Mouse (Mus musculus) neural tube, embryonic 11.5 days (tissue): Measurements from ENCODE around the gene Ndufaf2. TPM values are rescaled to one million over a fixed set of nuclear protein-coding genes. Genes with fewer than 3 reads are reported as not detected.

Source experiments
- ATAC-seq: fragments of 200-750 bp; cut with Nextera tagmentation; 2 replicates; pipeline ENCODE4 v1.8.0; 2017; ENCODE audit warnings: moderate number of reproducible peaks, mild to moderate bottlenecking, moderate TSS enrichment, moderate library complexity; ENCODE audit not compliant: insufficient read depth, low FRiP score, low TSS enrichment
- DNase-seq: peaks from one replicate; pipeline ENCODE4 v3.0.0-alpha.2; 2015; ENCODE audit warnings: low spot score
- H3K27ac ChIP-seq: fragments of 300-500 bp; sonication (generic); 2 replicates; pipeline ENCODE4 v1.5.1; 2014; ENCODE audit warnings: low read depth, mild to moderate bottlenecking, low read length
- H3K27me3 ChIP-seq: fragments of 300-500 bp; sonication (generic); 2 replicates; pipeline ENCODE4 v1.6.1; 2014; ENCODE audit warnings: mild to moderate bottlenecking, low read length, mixed read lengths; ENCODE audit not compliant: control insufficient read depth, insufficient read depth
- H3K36me3 ChIP-seq: fragments of 300-500 bp; sonication (generic); 2 replicates; pipeline ENCODE4 v1.6.1; 2014; ENCODE audit warnings: mild to moderate bottlenecking, low read length, moderate library complexity, mixed read lengths; ENCODE audit not compliant: control insufficient read depth, insufficient read depth
- H3K4me1 ChIP-seq: fragments of 300-500 bp; sonication (generic); 2 replicates; pipeline ENCODE4 v1.6.1; 2014; ENCODE audit warnings: low read length, mixed read lengths; ENCODE audit not compliant: control insufficient read depth, insufficient read depth
- H3K4me2 ChIP-seq: fragments of 300-500 bp; sonication (generic); 2 replicates; pipeline ENCODE4 v1.6.1; 2014; ENCODE audit warnings: low read depth, mild to moderate bottlenecking, moderate library complexity
- H3K4me3 ChIP-seq: fragments of 300-500 bp; sonication (generic); 2 replicates; pipeline ENCODE4 v1.5.1; 2014; ENCODE audit warnings: low read depth, low read length
- H3K9ac ChIP-seq: fragments of 300-500 bp; sonication (generic); 2 replicates; pipeline ENCODE4 v1.6.1; 2014; ENCODE audit warnings: mild to moderate bottlenecking, low read length
- H3K9me3 ChIP-seq: fragments of 300-500 bp; sonication (generic); 2 replicates; pipeline ENCODE4 v1.6.1; 2016; ENCODE audit warnings: low read length; ENCODE audit not compliant: control insufficient read depth
- WGBS: fragments of 180-500 bp; shearing (Covaris S2); extraction: QIAGEN DNeasy Blood & Tissue Kit; methylation state at CpG from one replicate; pipeline ENCODE4 v1.1.7; 2014; 5-methylcytosine and 5-hydroxymethylcytosine counted together
- polyA plus RNA-seq: library from polyadenylated mRNA; unstranded; fragments of >200 nt; fragmentation: Nextera tagmentation; extraction: Ambion mirVana; gene quantifications from 2 replicates; pipeline ENCODE4 v1.2.1, GENCODE M21; 2014

Gene Ndufaf2
- polyA plus RNA-seq, 1 experiment from 2014 or later, result 84.4 TPM

- H3K36me3 ChIP-seq, result no peaks in the 10 kb centered on the region
- no peak overlapping the region for H3K9ac ChIP-seq
- H3K4me1 ChIP-seq, result peaks cover 12% of the 10 kb centered on the region
- no peak overlapping the region for H3K4me3 ChIP-seq
- H3K4me2 ChIP-seq, result no peak overlapping the region
- 98% methylated on average over 3 of the region's 3 CpGs for WGBS
- H3K27ac ChIP-seq, result no peak overlapping the region
- H3K9me3 ChIP-seq, result no peaks in the 10 kb centered on the region
- DNase-seq (no peak), ATAC-seq (no peak)
- H3K27me3 ChIP-seq, result no peaks in the 10 kb centered on the region
Measured at GRCm38 (mm10) chr13:108046071-108046470, 112.4 kb downstream of the Ndufaf2 start.

GRCm38 (mm10) chr13:108045646-108046045 lies 112.8 kb downstream of the Ndufaf2 start:
- no peak for ATAC-seq
- no peak overlapping the region for H3K4me3 ChIP-seq
- H3K9ac ChIP-seq, result no peak overlapping the region
- 87% methylated on average over 3 of the region's 3 CpGs for WGBS
- H3K27ac ChIP-seq, result no peak overlapping the region
- peaks cover 12% of the 10 kb centered on the region for H3K4me1 ChIP-seq
- DNase-seq, result no peak
- H3K4me2 ChIP-seq, result no peak overlapping the region
- no peaks in the 10 kb centered on the region for H3K27me3 ChIP-seq
- no peaks in the 10 kb centered on the region for H3K36me3 ChIP-seq
- H3K9me3 ChIP-seq, result no peaks in the 10 kb centered on the region

GRCm38 (mm10) chr13:108044222-108044941 lies 114.0 kb downstream of the Ndufaf2 start, which contains the start of gene Smim15:
TSS of gene Smim15 (plus strand) at chr13:108044446.
- ATAC-seq (peak; percentile 95), DNase-seq (peak; percentile 95)
- Histone ChIP-seq H3K27ac (peak within 1 kb of the TSS; percentile 75), H3K9ac (peak within 1 kb of the TSS; percentile 88), H3K27me3 (no peaks in the 10 kb centered on the region), H3K36me3 (no peaks in the 10 kb centered on the region), H3K9me3 (no peaks in the 10 kb centered on the region), H3K4me1 (peaks cover 12% of the 10 kb centered on the region), H3K4me2 (peak within 1 kb of the TSS; percentile 62), H3K4me3 (peak within 1 kb of the TSS; percentile 87)
- under 1% methylated on average over 70 of the region's 71 CpGs for WGBS

GRCm38 (mm10) chr13:108043431-108044221 lies 114.8 kb downstream of the Ndufaf2 start:
- Histone ChIP-seq H3K4me3 (peak overlapping the region; percentile 87), H3K4me2 (peak overlapping the region; percentile 62), H3K9ac (peak overlapping the region; percentile 88), H3K36me3 (no peaks in the 10 kb centered on the region), H3K4me1 (peaks cover 12% of the 10 kb centered on the region), H3K27ac (peak overlapping the region; percentile 75), H3K27me3 (no peaks in the 10 kb centered on the region), H3K9me3 (no peaks in the 10 kb centered on the region)
- DNase-seq, result no peak
- WGBS, result 4% methylated on average over 23 of the region's 23 CpGs
- ATAC-seq, result peak; percentile 60

GRCm38 (mm10) chr13:108041358-108041757 lies 117.1 kb downstream of the Ndufaf2 start:
- H3K4me2 ChIP-seq, result no peak overlapping the region
- WGBS, result 9% methylated on average over 7 of the region's 7 CpGs
- H3K27ac ChIP-seq, result no peak overlapping the region
- no peak overlapping the region for H3K9ac ChIP-seq
- ATAC-seq (0 out of 2 replicates have a peak, but pooled peaks have one; percentile 25), DNase-seq (peak; percentile 61)
- no peaks in the 10 kb centered on the region for H3K9me3 ChIP-seq
- no peaks in the 10 kb centered on the region for H3K27me3 ChIP-seq
- H3K4me1 ChIP-seq, result peaks cover 12% of the 10 kb centered on the region
- H3K4me3 ChIP-seq, result no peak overlapping the region
- H3K36me3 ChIP-seq, result no peaks in the 10 kb centered on the region

- no peak overlapping the region for H3K9ac ChIP-seq
- ATAC-seq, result no peak
- DNase-seq, result no peak
- 68% methylated on average over 3 of the region's 3 CpGs for WGBS
- H3K4me1 ChIP-seq, result peaks cover 10% of the 10 kb centered on the region
- H3K36me3 ChIP-seq, result no peaks in the 10 kb centered on the region
- H3K27ac ChIP-seq, result no peak overlapping the region
- H3K4me2 ChIP-seq, result no peak overlapping the region
- no peaks in the 10 kb centered on the region for H3K27me3 ChIP-seq
- H3K4me3 ChIP-seq, result no peak overlapping the region
- no peaks in the 10 kb centered on the region for H3K9me3 ChIP-seq
Measured at GRCm38 (mm10) chr13:108040451-108040850, 118.0 kb downstream of the Ndufaf2 start.

- 88% methylated on average over 9 of the region's 9 CpGs for WGBS
- H3K9me3 ChIP-seq, result no peaks in the 10 kb centered on the region
- DNase-seq (no peak), ATAC-seq (no peak)
- no peaks in the 10 kb centered on the region for H3K36me3 ChIP-seq
- no peaks in the 10 kb centered on the region for H3K27me3 ChIP-seq
- no peak overlapping the region for H3K4me3 ChIP-seq
- H3K4me2 ChIP-seq, result no peak overlapping the region
- H3K4me1 ChIP-seq, result peaks cover 10% of the 10 kb centered on the region
- no peak overlapping the region for H3K27ac ChIP-seq
- H3K9ac ChIP-seq, result no peak overlapping the region
Measured at GRCm38 (mm10) chr13:108039902-108040301, 118.5 kb downstream of the Ndufaf2 start.

GRCm38 (mm10) chr13:108039375-108039774 lies 119.0 kb downstream of the Ndufaf2 start:
- peaks cover 10% of the 10 kb centered on the region for H3K4me1 ChIP-seq
- no peak overlapping the region for H3K4me2 ChIP-seq
- H3K36me3 ChIP-seq, result no peaks in the 10 kb centered on the region
- WGBS, result 66% methylated on average over 6 of the region's 6 CpGs
- no peak for ATAC-seq
- H3K9ac ChIP-seq, result no peak overlapping the region
- no peak for DNase-seq
- H3K4me3 ChIP-seq, result no peak overlapping the region
- H3K27me3 ChIP-seq, result no peaks in the 10 kb centered on the region
- H3K9me3 ChIP-seq, result no peaks in the 10 kb centered on the region
- no peak overlapping the region for H3K27ac ChIP-seq
